Mouse (Mus musculus) small intestine, adult 2 months (tissue): ENCODE results near the gene Ncam1.

Experiments
- CTCF ChIP-seq: fragments of 200-500 bp; IDR thresholded peaks from 2 replicates; pipeline ENCODE4 v1.5.1; 2012; ENCODE audit warnings: low read depth, mild to moderate bottlenecking, control low read depth, inconsistent platforms, low read length, moderate library complexity, mixed read lengths; ENCODE audit not compliant: insufficient replicate concordance, insufficient read length; ENCODE audit errors: extremely low read depth
- POLR2A ChIP-seq: fragments of 200-500 bp; IDR thresholded peaks from 2 replicates; pipeline ENCODE4 v1.6.1; 2012; ENCODE audit warnings: low read depth, mild to moderate bottlenecking, control low read depth, inconsistent platforms, low read length, moderate library complexity

DNA sequence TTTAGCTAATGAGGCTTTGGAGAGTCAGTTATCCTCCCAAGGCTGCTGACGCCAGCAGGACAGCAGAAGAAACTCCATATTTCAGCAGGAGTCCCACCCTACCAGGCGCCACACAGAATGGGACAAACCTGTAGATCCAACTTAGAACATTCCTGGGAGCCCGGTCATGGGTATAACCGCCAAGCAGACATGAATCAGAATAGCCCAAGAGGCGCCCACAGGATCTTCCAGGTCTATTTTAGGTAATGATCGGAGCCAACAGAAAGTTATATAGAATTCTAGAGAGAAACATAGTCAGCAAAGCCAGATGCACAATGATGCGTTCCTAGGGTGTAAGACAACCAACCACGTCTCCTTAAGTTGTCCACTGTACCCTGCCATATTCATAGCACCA is 134.8 kb downstream of the Ncam1 start:
- TF ChIP-seq CTCF (no peak), POLR2A (no peak)
